Mouse (Mus musculus): ENCODE measurements around the gene Olfr536.
"Not testable (repeated sequence)": the region's sequence is repeated elsewhere in the genome, so short reads cannot be mapped to it uniquely, and the experiment has no call there.

The Olfr536 gene

DNA sequence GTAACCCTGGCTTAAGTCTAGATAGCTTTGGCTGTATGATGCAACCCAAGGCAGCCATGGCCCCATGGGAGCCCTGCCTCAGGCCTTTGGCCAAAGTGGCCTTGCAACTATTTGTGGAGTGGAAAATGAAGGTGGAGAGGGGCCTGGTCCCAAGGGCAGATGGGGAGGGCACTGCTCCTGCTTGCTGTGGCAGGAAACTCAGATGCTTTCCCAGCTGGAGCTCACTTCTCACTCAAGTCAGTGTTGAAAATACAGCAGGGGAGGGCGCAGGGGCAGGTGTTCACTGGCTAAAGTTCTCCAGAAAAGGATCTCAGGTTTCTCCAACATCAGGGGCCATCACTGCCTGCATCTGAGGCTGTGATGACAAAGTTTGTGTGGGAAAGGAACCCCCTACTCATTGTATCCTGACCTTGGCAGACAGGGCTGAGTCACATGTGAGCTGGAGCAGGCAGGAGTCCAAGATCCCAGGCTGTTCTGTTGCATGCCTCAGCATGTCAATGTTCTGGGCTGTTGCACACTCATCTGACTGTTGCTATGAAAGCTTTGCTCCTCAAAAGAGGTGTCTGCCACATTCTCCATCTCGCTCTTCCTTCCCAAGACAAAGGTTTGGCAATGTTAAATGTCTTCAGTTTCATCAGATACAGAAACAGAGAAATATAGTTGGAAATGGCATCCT lies at the start of gene Olfr536:
Olfr536 (minus strand) TSS at position 51 of the 676 bp plus-strand sequence.
- in situ Hi-C loops (cut with MseI, MboI) = not testable (repeated sequence)

DNA sequence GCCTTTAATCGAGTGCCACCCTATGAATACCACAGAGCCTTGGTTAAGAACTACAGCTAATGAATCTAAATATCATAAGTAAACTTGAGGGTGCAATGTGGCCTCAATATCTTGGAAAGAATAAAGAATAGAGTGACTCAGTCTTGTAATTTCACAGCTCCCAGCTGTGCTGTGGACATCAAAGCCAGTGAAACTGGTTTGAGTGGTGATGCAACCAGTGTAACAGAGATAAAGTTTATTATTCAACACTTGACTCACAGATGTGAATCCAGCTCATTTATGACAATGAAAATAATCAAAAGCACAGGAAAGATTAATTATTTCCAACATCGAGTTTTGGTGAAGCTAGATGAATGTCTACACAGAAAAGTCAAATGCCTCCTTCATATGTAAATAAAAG lies 32.5 kb upstream of the Olfr536 start:
- in situ Hi-C loops (cut with MseI, MboI) = no loop called here

DNA sequence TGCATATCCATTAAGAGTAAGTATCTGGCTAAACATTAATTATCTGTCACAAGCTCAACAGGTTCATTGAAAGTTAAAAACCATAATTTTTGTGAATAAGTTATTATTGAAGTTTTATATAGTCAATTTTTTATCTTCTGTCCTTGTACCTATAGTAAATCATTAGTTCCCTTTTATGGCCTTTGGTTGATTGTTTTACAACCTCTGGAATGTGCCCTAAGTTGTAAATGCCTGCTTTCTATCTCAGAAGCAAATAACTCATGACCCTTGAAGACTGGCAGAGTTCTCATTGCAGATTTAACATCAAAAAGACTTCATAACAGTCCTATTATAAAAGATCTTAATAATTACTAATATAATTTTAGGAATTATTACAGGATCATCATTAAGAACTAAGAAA lies 12.5 kb downstream of the Olfr536 start:
- in situ Hi-C loops (cut with MseI, MboI) = no loop called here

DNA sequence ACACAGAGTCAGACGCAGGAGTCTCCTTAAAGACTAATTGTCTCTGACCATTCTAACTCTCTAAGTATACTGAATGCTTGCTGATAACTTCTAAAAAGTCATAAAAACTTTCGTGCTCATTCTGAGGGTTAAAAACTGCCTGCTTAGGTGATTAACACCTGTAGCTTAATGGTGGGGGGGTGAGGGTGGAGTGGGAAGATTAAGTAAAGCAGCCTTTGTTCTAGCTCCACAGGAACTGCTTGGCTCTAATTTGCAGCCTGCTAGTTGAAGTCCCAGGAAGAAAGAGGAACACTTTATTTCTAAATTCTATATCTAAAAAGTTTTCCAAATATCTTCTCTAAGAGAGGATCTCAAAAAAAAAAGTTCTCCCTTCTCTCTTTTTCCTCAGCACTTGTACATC lies 13.0 kb downstream of the Olfr536 start:
- in situ Hi-C loops (cut with MseI, MboI) = no loop called here

DNA sequence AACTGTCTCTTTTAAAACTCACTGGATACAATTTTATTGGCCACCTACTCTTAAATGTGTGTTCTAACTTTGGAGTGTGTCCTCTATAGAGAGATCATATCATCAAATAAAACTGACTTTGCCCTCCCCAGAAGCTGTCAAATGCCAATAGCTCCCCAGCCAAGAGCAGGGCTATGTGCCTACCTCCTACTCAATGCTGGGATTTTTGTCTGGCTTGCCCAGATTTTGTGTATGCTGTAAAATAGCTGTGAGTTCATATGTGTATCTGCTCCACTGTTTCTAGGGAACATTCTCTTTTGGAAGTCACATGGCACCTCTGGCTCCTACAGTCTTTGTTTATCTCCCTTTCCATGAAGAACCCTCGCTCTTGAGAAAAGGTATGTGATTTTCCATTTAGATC lies 18.2 kb downstream of the Olfr536 start:
- in situ Hi-C loops (cut with MseI, MboI) = no loop called here

DNA sequence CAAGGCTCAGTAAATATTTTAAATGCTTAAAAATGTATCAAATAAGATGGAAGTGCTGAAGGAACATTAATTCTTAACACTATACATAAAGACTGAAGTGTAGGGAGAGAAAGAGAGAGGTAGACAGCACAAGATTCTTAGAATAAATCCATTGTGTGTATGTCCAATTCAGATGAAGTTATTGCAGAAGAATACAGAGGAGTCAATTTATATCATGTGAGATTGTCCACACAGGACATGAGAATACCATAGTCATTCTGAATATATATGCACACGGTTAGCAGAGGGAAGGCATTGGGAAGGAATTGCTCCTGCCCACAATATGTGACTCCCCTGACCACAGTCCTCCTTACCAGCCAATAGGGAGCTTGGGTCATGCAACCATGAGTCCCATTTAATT lies 23.3 kb downstream of the Olfr536 start, which contains the start of gene Olfr535:
Olfr535 (plus strand) TSS at position 301 of the 400 bp plus-strand sequence.
- in situ Hi-C loops (cut with MseI, MboI) = no loop called here

DNA sequence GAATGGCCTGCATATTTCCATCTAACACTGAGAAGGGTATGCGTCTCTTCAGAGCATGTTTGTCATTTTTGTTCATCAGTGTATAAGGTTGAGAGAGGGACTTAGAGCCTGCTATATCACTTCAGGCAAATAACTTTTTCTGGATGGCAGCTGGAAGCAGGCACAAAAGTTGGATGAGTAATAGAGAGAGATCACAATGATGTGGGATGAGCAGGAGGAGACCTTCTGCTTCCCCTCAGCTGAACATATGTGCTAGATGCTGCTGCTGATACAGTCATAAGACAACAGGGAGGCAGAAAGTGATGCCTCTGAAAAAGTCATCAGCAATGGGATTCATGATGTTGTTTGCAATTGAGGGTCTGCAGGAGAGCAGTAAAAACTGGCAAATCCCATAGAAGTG lies 28.5 kb downstream of the Olfr536 start:
- in situ Hi-C loops (cut with MseI, MboI) = no loop called here

DNA sequence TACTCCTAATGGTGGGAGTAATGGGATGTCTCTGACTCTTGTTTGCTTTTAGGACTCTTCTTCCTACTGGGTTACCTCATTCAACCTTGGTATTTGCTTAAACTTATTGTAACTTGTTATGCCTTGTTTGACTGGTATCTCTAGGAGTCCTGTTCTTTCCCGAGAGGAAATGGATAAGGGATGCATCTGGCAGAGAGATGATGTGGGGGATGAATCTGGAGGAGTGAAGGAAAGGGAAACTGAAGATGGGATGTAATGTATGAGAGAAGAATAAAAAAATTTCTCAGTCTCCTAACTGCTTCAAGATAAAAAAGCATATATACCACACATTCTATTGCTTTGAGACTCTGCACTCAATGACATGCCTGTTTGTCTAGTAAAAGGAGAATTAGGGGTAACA lies 29.3 kb downstream of the Olfr536 start:
- in situ Hi-C loops (cut with MseI, MboI) = no loop called here

DNA sequence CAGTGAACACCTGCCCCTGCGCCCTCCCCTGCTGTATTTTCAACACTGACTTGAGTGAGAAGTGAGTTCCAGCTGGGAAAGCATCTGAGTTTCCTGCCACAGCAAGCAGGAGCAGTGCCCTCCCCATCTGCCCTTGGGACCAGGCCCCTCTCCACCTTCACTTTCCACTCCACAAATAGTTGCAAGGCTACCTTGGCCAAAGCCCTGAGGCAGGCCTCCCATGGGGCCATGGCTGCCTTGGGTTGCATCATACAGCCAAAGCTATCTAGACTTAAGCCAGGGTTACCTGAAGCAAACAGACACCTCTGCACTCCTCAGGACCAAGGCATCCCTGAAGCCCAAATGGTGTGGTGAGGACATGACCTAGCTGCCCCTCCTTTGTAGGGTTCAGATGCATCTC lies 44.1 kb downstream of the Olfr536 start, which contains the start of gene Olfr533:
Olfr533 (plus strand) TSS at position 301 of the 400 bp plus-strand sequence.
- in situ Hi-C loops (cut with MseI, MboI) = not testable (repeated sequence)

Measured in mouse trophoblast stem cell (cell line).